Mouse (Mus musculus): ENCODE data around the gene P2rx3. TPM values are rescaled to one million over a fixed set of nuclear protein-coding genes. Genes with fewer than 3 reads are reported as not detected.

P2rx3 gene
- polyA plus RNA-seq, 2 experiments: 0.69 to 0.81 TPM

DNA sequence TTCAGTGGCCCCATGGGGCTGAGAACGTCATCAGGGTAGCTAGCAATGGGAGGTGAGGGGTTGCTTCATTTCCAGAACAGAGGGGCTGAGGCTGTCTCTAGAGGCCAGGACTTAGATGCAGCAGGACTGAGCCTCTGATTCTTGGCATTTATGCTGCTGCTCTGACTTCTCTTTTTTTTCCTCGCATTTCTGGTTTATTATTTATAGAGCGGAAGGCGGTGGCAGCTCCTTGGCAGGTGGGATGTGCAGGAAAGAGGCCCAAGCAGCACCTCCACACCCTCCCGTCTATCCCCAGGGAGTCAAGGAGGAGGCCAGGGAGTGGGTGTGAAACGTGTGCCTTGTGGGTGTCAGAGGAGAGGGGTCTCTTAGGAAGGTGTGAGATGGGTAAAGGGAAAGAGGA, 6.3 kb downstream of the P2rx3 start:
- no peak overlapping the region for H3K9ac ChIP-seq (ENCODE audit: low read depth, low read length, severe bottlenecking)
- no peak for TF ChIP-seq POLR2A (IDR thresholded peaks at IDR 0.05; ENCODE audit: borderline replicate concordance, extremely low read depth, insufficient read depth, insufficient read length)
- no peak overlapping the region for H3K4me2 ChIP-seq (replicated peaks; ENCODE audit: low read depth, low read length, severe bottlenecking)
- no peaks in the 10 kb centered on the region for H3K9me3 ChIP-seq (ENCODE audit: control insufficient read depth, low read length)
- H3K4me1 ChIP-seq (ENCODE audit: control insufficient read depth, insufficient read depth, low read length): no peaks in the 10 kb centered on the region
- H3K27ac ChIP-seq (replicated peaks; ENCODE audit: low read depth, low read length): no peak overlapping the region
- no peaks in the 10 kb centered on the region for H3K27me3 ChIP-seq (ENCODE audit: control insufficient read depth, insufficient read depth, low read length)
- ATAC-seq (ENCODE audit: low FRiP score, low read depth) (no peak), DNase-seq (ENCODE audit: low spot score) (no peak)
- H3K4me3 ChIP-seq (replicated peaks; ENCODE audit: low read length): no peak overlapping the region
- 58% methylated on average over 6 of the region's 6 CpGs for WGBS
- no peaks in the 10 kb centered on the region for H3K36me3 ChIP-seq (ENCODE audit: control insufficient read depth, insufficient read depth, low read length)

GRCm38 (mm10) chr2:85029897-85030296, 7.4 kb downstream of the P2rx3 start:
- Histone ChIP-seq H3K9me3 (ENCODE audit: control insufficient read depth, low read length) (no peaks in the 10 kb centered on the region), H3K27me3 (ENCODE audit: control insufficient read depth, insufficient read depth, low read length) (no peaks in the 10 kb centered on the region), H3K9ac (ENCODE audit: low read depth, low read length, severe bottlenecking) (no peak overlapping the region), H3K4me3 (replicated peaks; ENCODE audit: low read length) (no peak overlapping the region), H3K4me1 (ENCODE audit: control insufficient read depth, insufficient read depth, low read length) (no peaks in the 10 kb centered on the region), H3K27ac (replicated peaks; ENCODE audit: low read depth, low read length) (no peak overlapping the region), H3K4me2 (replicated peaks; ENCODE audit: low read depth, low read length, severe bottlenecking) (no peak overlapping the region), H3K36me3 (ENCODE audit: control insufficient read depth, insufficient read depth, low read length) (no peaks in the 10 kb centered on the region)
- no peak for TF ChIP-seq POLR2A (IDR thresholded peaks at IDR 0.05; ENCODE audit: borderline replicate concordance, extremely low read depth, insufficient read depth, insufficient read length)
- no peak for DNase-seq (ENCODE audit: low spot score)
- WGBS: 27% methylated on average over 6 of the region's 6 CpGs
- no peak for ATAC-seq (ENCODE audit: low FRiP score, low read depth)

- Histone ChIP-seq H3K9ac (ENCODE audit: low read depth, low read length, severe bottlenecking) (no peak overlapping the region), H3K27me3 (ENCODE audit: control insufficient read depth, insufficient read depth, low read length) (no peaks in the 10 kb centered on the region), H3K27ac (replicated peaks; ENCODE audit: low read depth, low read length) (no peak overlapping the region), H3K36me3 (ENCODE audit: control insufficient read depth, insufficient read depth, low read length) (no peaks in the 10 kb centered on the region), H3K4me3 (replicated peaks; ENCODE audit: low read length) (no peak overlapping the region), H3K9me3 (ENCODE audit: control insufficient read depth, low read length) (no peaks in the 10 kb centered on the region), H3K4me1 (ENCODE audit: control insufficient read depth, insufficient read depth, low read length) (no peaks in the 10 kb centered on the region), H3K4me2 (replicated peaks; ENCODE audit: low read depth, low read length, severe bottlenecking) (no peak overlapping the region)
- DNase-seq (ENCODE audit: low spot score) (no peak), ATAC-seq (ENCODE audit: low FRiP score, low read depth) (no peak)
- no peak for TF ChIP-seq POLR2A (IDR thresholded peaks at IDR 0.05; ENCODE audit: borderline replicate concordance, extremely low read depth, insufficient read depth, insufficient read length)
- WGBS: 71% methylated on average over 5 of the region's 5 CpGs
These were observed 10.0 kb downstream of the P2rx3 start for GRCm38 (mm10) chr2:85027281-85027680.

GRCm38 (mm10) chr2:85026178-85026577, 11.1 kb downstream of the P2rx3 start:
- Histone ChIP-seq H3K4me3 (replicated peaks; ENCODE audit: low read length) (no peak overlapping the region), H3K27ac (replicated peaks; ENCODE audit: low read depth, low read length) (no peak overlapping the region), H3K36me3 (ENCODE audit: control insufficient read depth, insufficient read depth, low read length) (no peaks in the 10 kb centered on the region), H3K4me1 (ENCODE audit: control insufficient read depth, insufficient read depth, low read length) (no peaks in the 10 kb centered on the region), H3K9me3 (ENCODE audit: control insufficient read depth, low read length) (no peaks in the 10 kb centered on the region), H3K9ac (ENCODE audit: low read depth, low read length, severe bottlenecking) (no peak overlapping the region), H3K4me2 (replicated peaks; ENCODE audit: low read depth, low read length, severe bottlenecking) (no peak overlapping the region), H3K27me3 (ENCODE audit: control insufficient read depth, insufficient read depth, low read length) (no peaks in the 10 kb centered on the region)
- TF ChIP-seq POLR2A (IDR thresholded peaks at IDR 0.05; ENCODE audit: borderline replicate concordance, extremely low read depth, insufficient read depth, insufficient read length): no peak
- no peak for ATAC-seq (ENCODE audit: low FRiP score, low read depth)
- 81% methylated on average over 3 of the region's 3 CpGs for WGBS
- DNase-seq (ENCODE audit: low spot score): no peak

DNA sequence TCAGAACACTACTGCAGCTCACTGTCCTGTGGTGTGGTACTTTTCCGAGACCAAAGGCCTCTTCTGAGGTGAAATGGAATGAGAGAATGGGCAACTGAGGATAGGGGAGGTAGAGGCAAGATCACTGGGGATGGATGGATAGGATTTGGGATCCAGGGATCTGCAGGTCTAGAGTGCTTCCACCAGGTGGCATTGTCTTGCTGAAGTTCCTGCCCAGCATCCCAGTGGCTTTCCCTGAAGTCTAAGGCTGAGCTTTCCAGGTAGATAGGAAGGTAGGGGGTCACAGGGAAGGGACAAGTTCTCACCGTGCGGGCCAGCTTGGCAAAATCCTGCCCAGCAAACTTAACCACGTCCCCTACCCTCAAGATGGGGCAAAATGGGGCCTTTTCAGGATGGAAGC, 15.2 kb downstream of the P2rx3 start:
- Histone ChIP-seq H3K27ac (replicated peaks; ENCODE audit: low read depth, low read length) (no peak overlapping the region), H3K4me2 (replicated peaks; ENCODE audit: low read depth, low read length, severe bottlenecking) (no peak overlapping the region), H3K9ac (ENCODE audit: low read depth, low read length, severe bottlenecking) (no peak overlapping the region), H3K9me3 (ENCODE audit: control insufficient read depth, low read length) (no peaks in the 10 kb centered on the region), H3K27me3 (ENCODE audit: control insufficient read depth, insufficient read depth, low read length) (no peaks in the 10 kb centered on the region), H3K4me1 (ENCODE audit: control insufficient read depth, insufficient read depth, low read length) (no peaks in the 10 kb centered on the region), H3K4me3 (replicated peaks; ENCODE audit: low read length) (no peak overlapping the region), H3K36me3 (ENCODE audit: control insufficient read depth, insufficient read depth, low read length) (no peaks in the 10 kb centered on the region)
- DNase-seq (ENCODE audit: low spot score) (no peak), ATAC-seq (ENCODE audit: low FRiP score, low read depth) (no peak)
- WGBS: 17% methylated on average over 4 of the region's 4 CpGs
- TF ChIP-seq POLR2A (IDR thresholded peaks at IDR 0.05; ENCODE audit: borderline replicate concordance, extremely low read depth, insufficient read depth, insufficient read length): no peak

- DNase-seq (ENCODE audit: low spot score) (no peak), ATAC-seq (ENCODE audit: low FRiP score, low read depth) (no peak)
- no peaks in the 10 kb centered on the region for H3K27me3 ChIP-seq (ENCODE audit: control insufficient read depth, insufficient read depth, low read length)
- peaks cover 5% of the 10 kb centered on the region for H3K4me1 ChIP-seq (ENCODE audit: control insufficient read depth, insufficient read depth, low read length)
- H3K4me3 ChIP-seq (replicated peaks; ENCODE audit: low read length): no peak overlapping the region
- H3K36me3 ChIP-seq (ENCODE audit: control insufficient read depth, insufficient read depth, low read length): no peaks in the 10 kb centered on the region
- H3K4me2 ChIP-seq (replicated peaks; ENCODE audit: low read depth, low read length, severe bottlenecking): no peak overlapping the region
- no peak overlapping the region for H3K9ac ChIP-seq (ENCODE audit: low read depth, low read length, severe bottlenecking)
- no peak for TF ChIP-seq POLR2A (IDR thresholded peaks at IDR 0.05; ENCODE audit: borderline replicate concordance, extremely low read depth, insufficient read depth, insufficient read length)
- no peaks in the 10 kb centered on the region for H3K9me3 ChIP-seq (ENCODE audit: control insufficient read depth, low read length)
- no peak overlapping the region for H3K27ac ChIP-seq (replicated peaks; ENCODE audit: low read depth, low read length)
- 15% methylated on average over 3 of the region's 3 CpGs for WGBS
These were observed 22.7 kb downstream of the P2rx3 start for GRCm38 (mm10) chr2:85014588-85014982.
